Mouse (Mus musculus): ENCODE data around the gene Zfyve21. TPM values are rescaled to one million over a fixed set of nuclear protein-coding genes. Genes with fewer than 3 reads are reported as not detected.

Zfyve21 gene
- polyA plus RNA-seq, 1 experiment from 2014 or later = 39.8 TPM

DNA sequence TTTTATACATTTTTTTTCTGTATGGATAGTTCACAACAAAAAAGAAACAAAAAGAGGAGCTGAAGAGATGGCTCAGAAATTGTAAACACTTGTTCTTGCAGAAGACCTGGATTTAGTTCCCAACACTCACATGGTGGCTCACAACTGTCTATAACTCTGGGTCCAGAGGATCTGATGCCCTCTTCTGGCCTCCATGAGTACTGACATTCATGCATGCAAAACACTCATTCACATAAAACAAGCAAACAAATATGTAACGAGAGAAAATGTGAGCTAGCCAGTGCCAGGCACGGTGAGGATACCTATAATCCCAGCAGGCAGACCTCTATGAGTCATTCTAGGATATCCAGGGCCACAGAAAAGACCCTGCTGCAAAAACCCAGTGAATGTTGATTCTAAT, 37.3 kb downstream of the Zfyve21 start:
- WGBS = 58% methylated on average over 2 of the region's 2 CpGs
- ATAC-seq (ENCODE audit: low FRiP score) = no peak
- no peak overlapping the region for H3K4me3 ChIP-seq (replicated peaks)

DNA sequence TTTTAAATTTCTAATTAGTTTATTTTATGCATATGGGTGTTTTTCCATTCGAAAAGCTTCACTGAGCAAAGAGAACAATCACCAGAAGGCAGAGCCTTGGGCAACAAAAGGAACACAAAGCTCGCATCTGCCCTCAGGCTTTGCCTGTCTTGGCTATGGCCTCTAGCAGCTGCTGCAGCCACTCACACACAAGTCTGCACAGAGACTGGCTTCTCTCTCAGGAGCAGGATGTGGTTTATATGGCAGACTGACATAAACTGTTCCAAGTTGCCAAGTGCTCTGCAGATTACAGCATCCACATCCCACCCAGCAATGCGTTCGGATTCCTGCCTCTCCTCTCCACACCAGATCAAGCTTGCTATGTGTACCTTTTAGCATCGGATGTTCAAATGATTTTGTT, 37.8 kb downstream of the Zfyve21 start:
- H3K36me3 ChIP-seq = peaks cover under 1% of the 10 kb centered on the region; the same call in 1 of the 2 replicates
- ATAC-seq (ENCODE audit: low FRiP score) = no peak
- H3K9ac ChIP-seq (replicated peaks) = no peak overlapping the region
- H3K4me2 ChIP-seq = no peak overlapping the region
- H3K4me1 ChIP-seq = no peaks in the 10 kb centered on the region
- H3K27ac ChIP-seq (replicated peaks) = no peak overlapping the region
- no peak overlapping the region for H3K4me3 ChIP-seq (replicated peaks)
- H3K9me3 ChIP-seq (replicated peaks) = no peaks in the 10 kb centered on the region
- 74% methylated on average over 5 of the region's 5 CpGs for WGBS
- no peaks in the 10 kb centered on the region for H3K27me3 ChIP-seq (replicated peaks)

More for the DNA sequence above, 37.3 kb downstream of the Zfyve21 start:
- Histone ChIP-seq H3K27ac (replicated peaks) (no peak overlapping the region), H3K9me3 (replicated peaks) (no peaks in the 10 kb centered on the region), H3K36me3 (no peaks in the 10 kb centered on the region), H3K9ac (replicated peaks) (no peak overlapping the region), H3K4me1 (no peaks in the 10 kb centered on the region), H3K27me3 (replicated peaks) (no peaks in the 10 kb centered on the region), H3K4me2 (no peak overlapping the region)

DNA sequence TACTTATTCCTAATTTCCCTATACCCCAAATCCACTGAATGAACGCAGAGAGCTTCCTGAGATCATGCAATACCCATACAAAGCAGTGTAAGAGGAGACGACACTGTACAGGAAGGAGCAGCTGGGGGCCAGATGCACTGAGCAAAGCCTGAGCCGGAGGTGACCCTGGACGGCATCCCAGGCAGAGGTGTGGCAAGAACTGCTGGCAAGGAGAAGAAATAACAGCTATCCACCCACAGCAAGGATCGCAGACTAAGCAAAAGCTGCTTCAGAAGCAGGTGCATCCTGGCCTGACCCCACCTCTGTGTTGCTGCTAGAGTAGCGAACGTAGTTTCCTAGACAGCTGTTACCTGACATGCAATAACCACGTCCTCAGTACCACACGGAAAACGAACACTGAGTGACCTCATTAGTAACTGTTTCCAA, 39.1 kb downstream of the Zfyve21 start:
- H3K4me1 ChIP-seq = no peaks in the 10 kb centered on the region
- H3K4me3 ChIP-seq (replicated peaks) = no peak overlapping the region
- no peak overlapping the region for H3K27ac ChIP-seq (replicated peaks)
- no peak for ATAC-seq (ENCODE audit: low FRiP score)
- WGBS = 68% methylated on average over 10 of the region's 10 CpGs
- no peaks in the 10 kb centered on the region for H3K9me3 ChIP-seq (replicated peaks)
- H3K4me2 ChIP-seq = no peak overlapping the region
- no peak overlapping the region for H3K9ac ChIP-seq (replicated peaks)
- peaks cover 6% of the 10 kb centered on the region; the same call in 1 of the 2 replicates for H3K36me3 ChIP-seq
- no peaks in the 10 kb centered on the region for H3K27me3 ChIP-seq (replicated peaks)

DNA sequence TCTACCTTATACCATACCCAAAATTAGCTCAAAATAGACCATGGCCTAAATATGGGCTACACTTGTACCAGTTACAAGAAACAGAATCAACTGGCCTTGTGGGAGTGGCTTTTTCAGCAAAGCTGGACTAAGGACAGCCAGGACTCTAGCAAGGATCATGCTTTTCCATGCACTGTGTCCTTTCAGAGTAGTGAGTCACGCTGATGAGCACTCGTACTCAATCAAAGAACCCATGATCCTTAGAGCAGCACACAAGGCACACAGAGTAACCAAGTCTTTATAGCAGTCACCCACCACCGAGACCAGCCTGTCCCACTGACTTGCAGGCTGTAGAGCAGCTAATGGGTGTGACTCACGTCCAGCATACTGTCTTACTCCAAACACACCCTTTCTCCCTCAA, 39.6 kb downstream of the Zfyve21 start:
- no peaks in the 10 kb centered on the region for H3K27me3 ChIP-seq (replicated peaks)
- H3K27ac ChIP-seq (replicated peaks) = no peak overlapping the region
- H3K4me3 ChIP-seq (replicated peaks) = no peak overlapping the region
- no peak for ATAC-seq (ENCODE audit: low FRiP score)
- 72% methylated on average over 4 of the region's 4 CpGs for WGBS
- no peaks in the 10 kb centered on the region for H3K9me3 ChIP-seq (replicated peaks)
- H3K4me2 ChIP-seq = no peak overlapping the region
- H3K4me1 ChIP-seq = no peaks in the 10 kb centered on the region
- H3K36me3 ChIP-seq = peaks cover 10% of the 10 kb centered on the region; the same call in 1 of the 2 replicates
- H3K9ac ChIP-seq (replicated peaks) = no peak overlapping the region

DNA sequence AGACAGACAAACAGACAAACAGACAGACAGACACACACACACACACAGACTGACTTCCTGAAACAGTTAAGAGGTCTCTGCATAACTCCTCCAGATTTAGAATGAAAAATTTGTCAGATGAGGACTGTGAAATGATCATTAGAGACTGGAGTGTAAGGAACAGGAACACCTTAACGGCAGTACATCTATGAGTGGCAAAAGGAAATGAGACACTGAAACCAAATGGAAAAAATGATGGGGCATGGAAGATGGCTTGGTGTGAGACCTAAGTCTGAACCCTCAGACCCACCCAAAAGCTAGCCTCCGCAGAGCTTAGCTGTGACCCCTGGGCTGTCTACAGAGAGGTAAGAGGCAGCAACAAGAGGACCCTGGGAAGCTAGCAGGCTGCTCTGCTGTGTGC, 41.5 kb downstream of the Zfyve21 start:
- H3K4me3 ChIP-seq (replicated peaks) = no peak overlapping the region
- no peaks in the 10 kb centered on the region for H3K4me1 ChIP-seq
- peaks cover 16% of the 10 kb centered on the region; the same call in 1 of the 2 replicates for H3K36me3 ChIP-seq
- H3K4me2 ChIP-seq = no peak overlapping the region
- H3K9me3 ChIP-seq (replicated peaks) = no peaks in the 10 kb centered on the region
- 100% methylated on average over 2 of the region's 2 CpGs for WGBS
- no peak for ATAC-seq (ENCODE audit: low FRiP score)
- no peaks in the 10 kb centered on the region for H3K27me3 ChIP-seq (replicated peaks)
- H3K27ac ChIP-seq (replicated peaks) = no peak overlapping the region
- no peak overlapping the region for H3K9ac ChIP-seq (replicated peaks)

DNA sequence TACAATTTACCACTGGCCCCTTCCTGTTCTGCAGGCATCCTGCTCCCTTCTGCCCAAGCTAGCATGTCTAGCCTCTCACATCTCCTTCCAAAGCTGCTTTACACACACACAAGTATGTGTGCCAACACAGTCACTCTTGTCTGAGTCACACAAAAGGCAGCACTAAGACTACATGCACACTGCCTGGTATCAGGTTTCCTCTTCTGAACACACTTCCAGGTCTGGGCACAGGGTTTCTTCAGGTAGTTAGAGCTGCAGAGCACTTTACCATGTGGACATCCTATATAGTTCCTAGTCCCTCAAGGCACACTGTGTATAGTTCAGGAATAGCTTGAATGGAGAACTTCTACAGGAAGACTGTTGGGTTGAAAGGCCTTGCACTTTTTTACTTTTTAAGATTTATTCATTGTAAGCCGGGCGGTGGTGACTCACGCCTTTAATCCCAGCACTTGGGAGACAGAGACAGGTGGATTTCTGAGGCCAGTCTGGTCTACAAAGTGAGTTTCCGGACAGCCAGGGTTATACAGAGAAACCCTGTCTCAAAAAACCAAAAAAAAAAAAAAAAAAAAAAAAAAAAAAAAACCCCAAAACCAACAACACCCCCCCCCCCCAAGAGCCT, 50.3 kb downstream of the Zfyve21 start:
- no peak for ATAC-seq (ENCODE audit: low FRiP score)
- Histone ChIP-seq H3K27ac (replicated peaks) (no peak overlapping the region), H3K4me2 (no peak overlapping the region), H3K9me3 (replicated peaks) (no peaks in the 10 kb centered on the region), H3K36me3 (peaks cover 52% of the 10 kb centered on the region), H3K27me3 (replicated peaks) (no peaks in the 10 kb centered on the region), H3K4me1 (no peaks in the 10 kb centered on the region), H3K9ac (replicated peaks) (no peak overlapping the region), H3K4me3 (replicated peaks) (no peak overlapping the region)
- 89% methylated on average over 4 of the region's 4 CpGs for WGBS

DNA sequence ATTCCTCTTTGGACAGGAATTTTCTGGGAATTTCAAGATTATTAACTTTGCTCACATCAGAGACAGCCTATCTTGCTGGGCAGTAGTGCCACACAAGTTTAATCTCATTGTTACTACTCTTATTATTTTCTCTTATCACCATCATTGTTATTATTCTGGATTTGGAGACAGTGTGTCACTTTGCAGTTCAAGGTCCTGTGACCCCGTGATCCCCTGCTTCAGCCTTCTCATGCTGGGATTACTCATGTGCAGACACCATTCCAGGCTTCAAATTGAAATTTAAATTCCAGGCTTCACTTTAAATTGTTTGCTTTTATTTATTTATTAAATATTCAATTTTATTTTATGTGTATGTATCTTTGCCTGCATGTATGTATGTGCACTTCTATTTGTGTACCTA, 55.8 kb downstream of the Zfyve21 start:
- no peak overlapping the region for H3K4me3 ChIP-seq (replicated peaks)
- H3K27me3 ChIP-seq (replicated peaks) = no peaks in the 10 kb centered on the region
- peaks cover 47% of the 10 kb centered on the region for H3K36me3 ChIP-seq
- H3K27ac ChIP-seq (replicated peaks) = no peak overlapping the region
- no peaks in the 10 kb centered on the region for H3K4me1 ChIP-seq
- no peak overlapping the region for H3K4me2 ChIP-seq
- no peak for ATAC-seq (ENCODE audit: low FRiP score)
- WGBS = 91% methylated on average over 1 of the region's 1 CpGs
- H3K9me3 ChIP-seq (replicated peaks) = no peaks in the 10 kb centered on the region
- H3K9ac ChIP-seq (replicated peaks) = no peak overlapping the region

DNA sequence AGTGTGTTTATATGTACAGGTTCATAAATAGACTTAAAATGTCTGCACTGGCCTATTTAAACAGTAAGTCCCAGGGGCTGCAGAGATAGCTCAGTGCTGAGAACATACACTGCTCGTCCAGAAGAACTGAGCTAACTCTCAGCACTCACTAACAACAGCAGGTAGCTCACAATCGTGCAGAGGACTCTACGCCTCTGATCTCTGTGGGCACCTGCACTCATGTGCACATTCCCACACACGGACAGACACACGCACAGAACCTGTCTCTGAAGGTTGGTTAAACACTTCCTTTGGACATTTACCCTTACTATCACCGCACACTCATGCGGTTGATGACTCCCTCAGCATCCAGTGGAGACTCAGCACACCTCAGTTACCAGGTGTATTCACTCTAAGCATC, 56.8 kb downstream of the Zfyve21 start:
- Histone ChIP-seq H3K4me3 (replicated peaks) (no peak overlapping the region), H3K27ac (replicated peaks) (no peak overlapping the region), H3K9ac (replicated peaks) (no peak overlapping the region), H3K36me3 (peaks cover 40% of the 10 kb centered on the region), H3K4me1 (no peaks in the 10 kb centered on the region), H3K9me3 (replicated peaks) (no peaks in the 10 kb centered on the region), H3K27me3 (replicated peaks) (no peaks in the 10 kb centered on the region), H3K4me2 (no peak overlapping the region)
- ATAC-seq (ENCODE audit: low FRiP score) = no peak
- WGBS = 91% methylated on average over 7 of the region's 7 CpGs

DNA sequence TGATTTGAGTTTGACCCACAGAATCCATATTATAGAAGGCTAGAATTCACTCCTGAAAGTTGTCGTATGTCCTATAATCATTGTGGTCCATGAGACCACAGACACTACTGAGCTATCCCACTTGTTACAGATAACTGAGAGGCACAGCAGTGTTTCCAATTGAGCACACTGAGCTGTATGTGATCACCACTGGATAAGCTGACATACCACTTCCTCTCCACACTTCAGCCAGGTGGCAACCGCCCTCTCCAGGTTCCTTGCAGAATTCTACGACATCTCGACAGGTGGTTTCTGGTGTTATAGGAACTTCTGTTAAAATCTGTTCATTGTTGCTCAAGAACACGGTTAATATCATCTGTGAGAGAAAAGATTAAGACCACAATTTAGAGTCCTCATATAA, 58.1 kb downstream of the Zfyve21 start:
- no peaks in the 10 kb centered on the region for H3K9me3 ChIP-seq (replicated peaks)
- no peak overlapping the region for H3K27ac ChIP-seq (replicated peaks)
- peaks cover 29% of the 10 kb centered on the region for H3K36me3 ChIP-seq
- 89% methylated on average over 5 of the region's 5 CpGs for WGBS
- H3K4me2 ChIP-seq = no peak overlapping the region
- no peak overlapping the region for H3K9ac ChIP-seq (replicated peaks)
- no peak for ATAC-seq (ENCODE audit: low FRiP score)
- no peaks in the 10 kb centered on the region for H3K27me3 ChIP-seq (replicated peaks)
- H3K4me3 ChIP-seq (replicated peaks) = no peak overlapping the region
- H3K4me1 ChIP-seq = no peaks in the 10 kb centered on the region

DNA sequence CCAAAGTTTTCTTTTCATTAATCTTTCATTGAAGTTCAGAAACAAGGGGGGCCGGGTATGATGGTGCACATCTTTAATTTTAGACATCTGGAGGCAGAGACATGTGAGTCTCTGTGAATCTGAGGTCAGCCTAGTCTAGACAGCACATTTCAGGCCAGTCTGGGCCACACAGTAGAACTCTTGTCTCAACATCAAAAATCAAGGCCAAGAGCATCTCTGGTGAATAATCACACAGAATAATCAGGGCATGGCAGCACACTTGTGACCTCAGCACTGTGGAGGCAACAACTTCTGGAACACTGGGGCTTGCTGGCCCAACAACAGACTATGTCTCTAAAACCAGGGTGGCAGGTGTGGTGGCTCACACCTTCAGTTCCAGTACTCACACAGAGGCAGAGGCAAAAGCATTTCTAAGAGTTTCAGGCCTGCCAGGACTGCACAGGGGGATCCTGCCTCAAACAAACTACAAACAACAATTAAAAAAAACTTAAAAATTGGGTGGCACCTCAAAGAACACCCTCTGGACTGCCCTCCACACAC, 60.7 kb downstream of the Zfyve21 start:
- Histone ChIP-seq H3K9me3 (replicated peaks) (no peaks in the 10 kb centered on the region), H3K27ac (replicated peaks) (no peak overlapping the region), H3K27me3 (replicated peaks) (no peaks in the 10 kb centered on the region), H3K4me1 (no peaks in the 10 kb centered on the region), H3K9ac (replicated peaks) (no peak overlapping the region), H3K4me3 (replicated peaks) (no peak overlapping the region), H3K4me2 (no peak overlapping the region), H3K36me3 (peaks cover 14% of the 10 kb centered on the region; the same call in 1 of the 2 replicates)
- 85% methylated on average over 1 of the region's 1 CpGs for WGBS
- ATAC-seq (ENCODE audit: low FRiP score) = no peak

DNA sequence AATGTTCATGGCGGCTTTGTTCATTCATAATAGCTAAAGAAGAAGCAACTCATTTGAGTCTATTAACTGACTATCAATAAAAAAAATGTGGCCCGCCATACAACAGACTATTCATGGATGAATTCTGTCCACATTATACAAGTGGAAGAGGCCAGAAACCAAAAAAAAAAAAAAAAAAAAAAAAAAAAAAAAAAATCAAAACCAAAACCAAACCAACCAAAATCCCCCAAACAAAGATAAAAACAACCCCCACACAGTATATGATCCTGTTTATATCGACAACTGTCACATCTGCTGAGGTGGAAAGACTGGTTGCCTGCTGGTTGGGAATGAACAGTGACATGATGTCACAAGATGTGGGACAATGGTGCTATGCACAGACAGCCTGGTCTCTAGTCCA, 61.5 kb downstream of the Zfyve21 start:
- 84% methylated on average over 3 of the region's 3 CpGs for WGBS
- Histone ChIP-seq H3K27ac (replicated peaks) (no peak overlapping the region), H3K9me3 (replicated peaks) (no peaks in the 10 kb centered on the region), H3K4me1 (no peaks in the 10 kb centered on the region), H3K4me2 (no peak overlapping the region), H3K9ac (replicated peaks) (no peak overlapping the region), H3K27me3 (replicated peaks) (no peaks in the 10 kb centered on the region), H3K36me3 (peaks cover 12% of the 10 kb centered on the region; the same call in 1 of the 2 replicates), H3K4me3 (replicated peaks) (no peak overlapping the region)
- no peak for ATAC-seq (ENCODE audit: low FRiP score)

DNA sequence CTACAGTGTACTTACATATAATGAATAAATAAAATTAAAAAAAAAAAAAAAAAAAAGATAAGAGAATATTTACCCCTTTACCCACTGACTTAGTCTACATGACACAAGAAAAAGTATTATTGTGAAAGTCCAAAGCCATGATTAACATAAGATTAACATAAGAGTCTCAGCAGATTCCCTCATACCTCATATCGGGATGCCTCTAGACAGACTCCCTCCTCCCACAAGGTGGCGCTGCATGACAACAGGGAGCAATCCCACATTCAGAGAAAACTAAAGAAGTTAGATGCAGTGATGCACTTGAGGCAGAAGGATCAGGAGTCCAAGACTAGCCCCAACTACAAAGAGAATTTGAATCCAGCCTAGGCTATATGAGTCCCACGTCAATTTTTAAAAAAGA, 64.2 kb downstream of the Zfyve21 start:
- no peaks in the 10 kb centered on the region for H3K4me1 ChIP-seq
- no peak overlapping the region for H3K4me2 ChIP-seq
- WGBS = 15% methylated on average over 3 of the region's 3 CpGs
- no peak overlapping the region for H3K9ac ChIP-seq (replicated peaks)
- no peaks in the 10 kb centered on the region for H3K36me3 ChIP-seq
- no peak for ATAC-seq (ENCODE audit: low FRiP score)
- H3K27ac ChIP-seq (replicated peaks) = no peak overlapping the region
- H3K27me3 ChIP-seq (replicated peaks) = no peaks in the 10 kb centered on the region
- H3K4me3 ChIP-seq (replicated peaks) = no peak overlapping the region
- H3K9me3 ChIP-seq (replicated peaks) = no peaks in the 10 kb centered on the region
